Mouse (Mus musculus) megakaryocyte, embryonic 14.5 days (primary cell): Measurements from ENCODE around the gene Socs2.

ENCODE experiments used
- FLI1 ChIP-seq: IDR thresholded peaks from 2 replicates; pipeline ENCODE4 v1.6.1; 2012; ENCODE audit warnings: low read length, inconsistent platforms, mixed read lengths
- GATA1 ChIP-seq: IDR thresholded peaks from 3 replicates; pipeline ENCODE4 v1.6.1; 2012; ENCODE audit warnings: mixed read lengths, low read length, inconsistent platforms, borderline replicate concordance

GRCm38 (mm10) chr10:95392073-95392472 is 24.9 kb downstream of the Socs2 start:
- TF ChIP-seq GATA1, result no peak
- TF ChIP-seq FLI1, result no peak
